Mouse (Mus musculus): Measurements from ENCODE around the gene Zdhhc1.

Gene Zdhhc1

GRCm38 (mm10) chr8:105476628-105477413 lies 19.9 kb downstream of the Zdhhc1 start:
- 57% methylated on average over 25 of the region's 25 CpGs for WGBS

GRCm38 (mm10) chr8:105476161-105476560 lies 20.5 kb downstream of the Zdhhc1 start:
- WGBS: 91% methylated on average over 7 of the region's 7 CpGs

GRCm38 (mm10) chr8:105475742-105476141 lies 21.0 kb downstream of the Zdhhc1 start:
- WGBS: 90% methylated on average over 8 of the region's 8 CpGs

- 78% methylated on average over 4 of the region's 4 CpGs for WGBS
Observed at GRCm38 (mm10) chr8:105475254-105475653, 21.4 kb downstream of the Zdhhc1 start.

DNA sequence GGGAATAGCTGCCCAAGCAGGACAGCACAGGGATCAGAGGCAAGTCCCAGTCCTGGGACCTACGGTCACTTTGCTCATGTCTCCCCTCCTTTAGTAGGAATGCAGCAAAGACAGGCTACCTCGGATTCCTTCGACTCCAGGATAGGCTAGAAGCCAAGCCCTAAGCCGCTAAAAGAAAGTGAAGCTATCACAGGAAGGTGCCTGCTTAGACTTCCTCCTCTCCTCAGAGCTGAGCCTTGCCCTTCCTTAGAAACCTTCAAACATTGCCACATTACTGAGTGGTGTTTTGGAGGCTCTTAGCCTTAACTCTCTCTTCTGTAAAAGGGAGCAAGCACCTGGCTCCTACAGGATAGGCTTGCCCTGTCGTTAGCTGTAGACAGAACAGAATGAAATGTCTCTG lies 22.0 kb downstream of the Zdhhc1 start:
- whole genome bisulfite sequencing: 40% methylated on average over 5 of the region's 5 CpGs

DNA sequence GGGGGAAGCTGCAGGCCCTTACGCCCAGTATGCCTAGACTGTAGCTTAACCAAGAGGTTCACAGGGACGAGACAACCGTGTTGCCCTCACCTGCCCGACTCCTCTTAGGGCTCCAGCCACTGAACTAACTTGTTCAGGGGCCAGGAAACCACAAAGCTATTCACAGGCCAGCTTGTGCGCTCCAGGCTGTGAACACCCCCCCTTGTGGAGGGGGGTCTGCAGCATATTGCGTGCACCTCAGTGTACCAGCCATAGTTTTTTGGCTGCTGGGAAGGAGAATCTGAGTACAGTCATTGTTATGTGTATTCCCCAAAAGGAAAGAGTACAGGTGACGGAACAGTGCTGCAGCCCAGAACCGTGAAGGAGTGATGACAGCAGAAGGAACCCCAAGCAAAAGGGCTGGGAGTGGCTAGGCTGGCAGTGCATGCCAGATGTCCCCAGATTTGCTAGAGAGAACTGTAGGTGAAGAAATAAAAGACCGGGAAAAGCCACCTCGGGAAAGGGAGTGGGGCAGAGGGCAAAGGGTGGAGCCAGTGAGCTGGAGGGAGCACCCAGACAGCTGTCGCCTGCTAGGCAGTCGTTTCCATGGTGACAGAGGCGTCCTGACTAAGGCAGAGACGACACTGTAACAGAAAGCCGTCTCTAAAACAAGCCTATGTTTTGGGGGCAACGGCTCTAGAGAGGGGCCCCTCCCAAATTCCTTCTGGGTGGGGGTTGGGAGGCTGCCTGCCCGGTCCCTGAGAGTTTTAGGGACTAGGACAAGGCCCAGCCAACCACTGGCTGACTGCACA lies 22.7 kb downstream of the Zdhhc1 start:
- 39% methylated on average over 17 of the region's 17 CpGs for WGBS

GRCm38 (mm10) chr8:105472983-105473382 lies 23.7 kb downstream of the Zdhhc1 start:
- WGBS: 80% methylated on average over 9 of the region's 9 CpGs

GRCm38 (mm10) chr8:105472414-105472932 lies 24.2 kb downstream of the Zdhhc1 start:
- 84% methylated on average over 23 of the region's 23 CpGs for WGBS

DNA sequence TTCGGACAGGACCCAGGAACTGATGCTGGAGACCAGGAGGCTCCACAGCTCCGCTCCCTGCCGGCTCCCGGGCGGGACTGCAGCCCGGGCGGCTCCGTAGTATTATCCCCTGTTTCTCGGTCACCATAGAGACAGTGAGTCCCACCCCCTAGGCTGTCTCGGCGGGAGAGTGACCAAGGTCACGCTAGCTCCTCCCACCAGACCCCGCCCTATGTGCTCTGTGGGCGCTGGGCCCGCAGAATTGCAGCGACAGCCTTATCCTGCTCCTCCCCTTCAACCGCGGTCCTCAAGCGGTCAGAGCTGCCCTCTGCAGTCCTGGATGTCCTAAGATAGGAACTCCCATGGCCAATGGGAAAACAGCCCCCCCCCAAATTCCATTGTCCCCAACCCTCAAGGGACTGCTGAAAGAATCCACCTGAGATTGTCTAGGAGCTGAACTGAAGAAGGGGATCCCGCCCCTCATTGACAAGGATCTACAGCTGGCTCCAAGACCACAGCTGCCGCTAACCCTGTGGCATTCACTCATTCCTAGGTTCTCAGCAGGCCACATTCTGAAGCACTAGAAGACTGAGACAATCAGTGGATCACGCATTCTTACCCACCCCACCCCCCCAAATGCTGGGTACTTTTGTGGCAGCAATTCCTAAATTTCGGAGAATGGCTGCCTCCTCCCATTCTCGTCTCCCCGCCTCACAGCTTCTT lies 25.2 kb downstream of the Zdhhc1 start, which contains the start of gene Tppp3:
Tppp3 (minus strand) TSS at position 213 of the 702 bp plus-strand sequence.
- 15% methylated on average over 25 of the region's 25 CpGs for whole genome bisulfite sequencing

- WGBS: 28% methylated on average over 11 of the region's 11 CpGs
Observed at GRCm38 (mm10) chr8:105470681-105471313, 25.9 kb downstream of the Zdhhc1 start.

DNA sequence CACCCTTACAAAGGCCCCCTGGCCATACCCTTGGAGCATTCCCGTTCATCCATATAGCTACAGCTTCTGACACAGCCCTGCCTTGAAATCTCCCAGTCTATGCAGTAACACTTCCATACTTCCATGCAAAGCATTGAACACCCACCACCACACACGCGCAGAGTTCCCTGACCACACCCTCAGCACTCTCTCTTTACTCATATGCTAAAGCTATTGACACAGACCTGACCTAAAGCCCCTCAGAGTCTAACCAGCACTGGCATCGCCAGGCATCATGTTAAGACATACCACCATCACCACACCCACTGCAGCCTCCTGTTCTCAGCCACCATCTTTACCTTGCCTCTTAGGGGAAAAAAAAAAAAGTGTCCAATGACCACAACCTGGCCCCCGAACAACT lies 26.4 kb downstream of the Zdhhc1 start:
- WGBS: 51% methylated on average over 5 of the region's 5 CpGs

- 81% methylated on average over 5 of the region's 5 CpGs for WGBS
Observed at GRCm38 (mm10) chr8:105469816-105470215, 26.9 kb downstream of the Zdhhc1 start.

GRCm38 (mm10) chr8:105469041-105469695 lies 27.5 kb downstream of the Zdhhc1 start:
- 34% methylated on average over 6 of the region's 6 CpGs for WGBS

- 77% methylated on average over 27 of the region's 27 CpGs for WGBS
Observed at GRCm38 (mm10) chr8:105468002-105468720, 28.5 kb downstream of the Zdhhc1 start.

DNA sequence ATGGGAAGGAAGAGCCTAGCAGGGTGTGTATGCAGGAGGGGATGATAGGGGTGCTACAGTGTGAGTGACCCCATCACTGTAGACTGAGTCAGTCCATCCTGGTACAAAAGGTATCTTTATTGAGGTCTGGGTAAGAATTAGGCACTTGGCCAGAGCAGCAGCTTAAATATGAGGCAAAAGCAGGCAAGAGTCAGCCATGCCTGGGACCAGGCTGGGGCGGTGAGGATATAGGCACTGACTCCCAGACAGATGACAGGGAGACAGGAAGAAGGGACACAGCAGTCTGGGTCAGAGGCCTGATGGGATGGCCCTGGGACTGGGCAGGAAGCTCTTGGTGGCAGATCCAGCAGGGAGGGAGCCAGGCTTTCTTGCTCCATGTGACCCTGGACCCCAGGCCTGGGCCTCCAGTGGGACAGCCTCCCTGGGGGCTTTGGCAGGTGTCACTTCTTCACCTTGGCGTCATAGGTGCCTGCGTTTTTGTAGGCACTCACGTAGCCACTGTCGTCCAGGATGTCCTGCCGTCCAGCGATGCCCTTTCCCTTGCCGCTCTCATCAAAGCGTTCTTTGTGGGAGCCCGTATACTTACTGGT lies 29.2 kb downstream of the Zdhhc1 start:
- 89% methylated on average over 10 of the region's 10 CpGs for WGBS

DNA sequence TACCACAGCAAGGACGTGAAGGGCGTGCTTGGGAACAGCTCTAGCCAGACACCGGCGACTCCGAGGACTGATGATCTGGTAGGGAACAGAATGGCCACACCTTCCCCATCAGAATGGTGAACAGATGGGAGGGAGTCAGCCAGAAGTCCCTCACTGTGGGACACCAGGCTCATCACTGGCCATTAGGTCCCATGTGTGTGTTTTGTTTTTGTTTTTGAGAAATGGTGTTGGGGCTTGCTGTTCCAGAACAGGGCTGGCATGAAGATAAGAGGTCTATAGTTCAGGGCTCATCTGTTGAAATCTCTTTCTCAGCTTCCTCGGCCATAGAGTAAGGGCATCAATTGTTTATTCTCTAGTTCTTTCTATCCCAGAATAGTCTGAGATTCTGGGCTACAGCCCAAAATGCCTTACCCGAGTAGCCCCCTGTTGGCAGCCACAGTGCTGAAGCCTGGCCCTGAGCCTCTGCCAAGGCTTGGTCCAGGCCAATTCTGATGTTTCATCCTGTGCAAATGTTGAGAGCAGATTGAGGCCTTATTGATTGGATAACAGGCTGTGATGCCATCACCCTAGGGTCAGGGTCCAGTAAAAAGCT lies 29.9 kb downstream of the Zdhhc1 start:
- 43% methylated on average over 7 of the region's 7 CpGs for WGBS

GRCm38 (mm10) chr8:105466246-105466645 lies 30.5 kb downstream of the Zdhhc1 start:
- WGBS: 70% methylated on average over 6 of the region's 6 CpGs

- WGBS: 73% methylated on average over 7 of the region's 7 CpGs
Observed at GRCm38 (mm10) chr8:105464595-105464994, 32.1 kb downstream of the Zdhhc1 start.

- 81% methylated on average over 13 of the region's 13 CpGs for WGBS
Observed at GRCm38 (mm10) chr8:105461085-105461803, 35.5 kb downstream of the Zdhhc1 start.

Measured in cerebral cortex, adult 2 months (tissue).